In genomic region chr4:12571881-12572280, GRCm38 (mm10) we compare ENCODE assay signal across 8 mouse cellular contexts.
DNase-seq lines count a peak whose midpoint lies in the region; ATAC-seq and TF ChIP-seq lines count a peak whose summit lies in the region.
"Had no signal": no experiment of that assay in that cellular context is flagged by ENCODE, and none has a peak within 500 bp of the region (broad histone marks: within the 10 kb centered on the region; RNA-seq: fewer than 3 reads in every experiment).

No protein-coding gene starts in this region.

- CTCF ChIA-PET in Patski (lab: Charles Lee) = no interaction called here

- ATAC-seq in kidney, embryonic 15.5 days (replicated peaks; ENCODE audit: low FRiP score) = no peak
- no peak for ATAC-seq in Patski
- no peak for ATAC-seq in embryonic facial prominence, embryonic 11.5 days (replicated peaks; ENCODE audit: insufficient number of reproducible peaks, low FRiP score, low TSS enrichment, low read depth)

- in situ Hi-C loops in Patski (cut with MboI; ENCODE audit: low pct_unique_long_range_greater_than_20kb) = no loop called here

- no peak overlapping the region for H3K27ac ChIP-seq in kidney, embryonic 15.5 days
- H3K27ac ChIP-seq in embryonic facial prominence, embryonic 11.5 days (replicated peaks; ENCODE audit: low read depth, low read length) = no peak overlapping the region
- H3K27ac ChIP-seq: limb, embryonic 13.5 days had no signal

- H3K36me3 ChIP-seq in kidney, embryonic 15.5 days = no peaks in the 10 kb centered on the region
- H3K36me3 ChIP-seq in E14TG2a.4 (ENCODE audit: insufficient read depth, low read length) = no peaks in the 10 kb centered on the region
- H3K36me3 ChIP-seq in embryonic facial prominence, embryonic 11.5 days (replicated peaks; ENCODE audit: control insufficient read depth, insufficient read depth, low read depth, low read length) = no peaks in the 10 kb centered on the region
- H3K36me3 ChIP-seq: limb, embryonic 13.5 days had no signal

- no peak overlapping the region for H3K4me2 ChIP-seq in kidney, embryonic 15.5 days
- H3K4me2 ChIP-seq in embryonic facial prominence, embryonic 11.5 days (ENCODE audit: low read depth, low read length) = no peak overlapping the region
- H3K4me2 ChIP-seq: limb, embryonic 13.5 days had no signal

- TF ChIP-seq CTCF in E14TG2a.4 (conservative IDR thresholded peaks at IDR 0.05; ENCODE audit: low read length) = peak; percentile 70
- peak; percentile 45 for TF ChIP-seq CTCF in Patski (IDR thresholded peaks at IDR 0.05)

- POLR2A ChIA-PET in Patski (lab: Charles Lee) = no interaction called here

- DNase-seq in kidney, adult 9 months = peak; percentile 31
- no peak for DNase-seq in Patski (ENCODE audit: low read depth, low spot score)
- DNase-seq in embryonic facial prominence, embryonic 11.5 days (ENCODE audit: low spot score) = peak; percentile 33
- DNase-seq in thymus, postnatal 25 days = no peak
- no peak for DNase-seq in spleen, postnatal 10 days (ENCODE audit: low spot score in 2 of 2)

- H3K9me3 ChIP-seq in kidney, embryonic 15.5 days (replicated peaks) = no peaks in the 10 kb centered on the region
- H3K9me3 ChIP-seq in E14TG2a.4 (ENCODE audit: low read length) = no peaks in the 10 kb centered on the region; the same call in 1 of the 2 replicates
- no peaks in the 10 kb centered on the region for H3K9me3 ChIP-seq in embryonic facial prominence, embryonic 11.5 days (replicated peaks; ENCODE audit: control insufficient read depth, low read length)
- H3K9me3 ChIP-seq: limb, embryonic 13.5 days had no signal

- H3K27me3 ChIP-seq in kidney, embryonic 15.5 days = no peaks in the 10 kb centered on the region
- H3K27me3 ChIP-seq in E14TG2a.4 (ENCODE audit: insufficient read depth, low read length) (no peaks in the 10 kb centered on the region), Patski (no peaks in the 10 kb centered on the region)
- H3K27me3 ChIP-seq in embryonic facial prominence, embryonic 11.5 days (ENCODE audit: control insufficient read depth, insufficient read depth, low read length) = no peaks in the 10 kb centered on the region
- H3K27me3 ChIP-seq: limb, embryonic 13.5 days had no signal

- H3K4me1 ChIP-seq in kidney, embryonic 15.5 days = no peaks in the 10 kb centered on the region
- H3K4me1 ChIP-seq in E14TG2a.4 (replicated peaks; ENCODE audit: low read depth, low read length) = peaks cover 5% of the 10 kb centered on the region
- no peaks in the 10 kb centered on the region for H3K4me1 ChIP-seq in embryonic facial prominence, embryonic 11.5 days (ENCODE audit: control insufficient read depth, insufficient read depth, low read length)
- H3K4me1 ChIP-seq: limb, embryonic 13.5 days had no signal

- H3K4me3 ChIP-seq in kidney, embryonic 15.5 days (replicated peaks) = no peak overlapping the region
- H3K4me3 ChIP-seq in E14TG2a.4 (replicated peaks; ENCODE audit: low read length) = no peak overlapping the region
- H3K4me3 ChIP-seq in embryonic facial prominence, embryonic 11.5 days (ENCODE audit: low read depth, low read length) = no peak overlapping the region
- H3K4me3 ChIP-seq: limb, embryonic 13.5 days had no signal

- H3K9ac ChIP-seq in kidney, embryonic 15.5 days = no peak overlapping the region
- no peak overlapping the region for H3K9ac ChIP-seq in embryonic facial prominence, embryonic 11.5 days (replicated peaks; ENCODE audit: low read length)
- H3K9ac ChIP-seq: limb, embryonic 13.5 days had no signal

Comparison
In these comparisons a context has a peak if more than half of its experiments do, and no peak if none do; other contexts are left out.
1. DNase-seq: peak in kidney, adult 9 months (single experiment) and embryonic facial prominence, embryonic 11.5 days (single experiment); none in Patski (single experiment), thymus, postnatal 25 days (single experiment) and spleen, postnatal 10 days (0 of 2).